ENCODE assay signal across 8 mouse cellular contexts in genomic region chr17:83706594-83707126, GRCm38 (mm10). TPM values are rescaled to one million over a fixed set of nuclear protein-coding genes. Genes with fewer than 3 reads are reported as not detected.
DNase-seq lines count a peak whose midpoint lies in the region; ATAC-seq lines count a peak whose summit lies in the region.

No protein-coding gene starts in this region.

- ATAC-seq in forebrain, embryonic 14.5 days, result peak; percentile 76
- peak; percentile 67 for ATAC-seq in hindbrain, embryonic 14.5 days (ENCODE audit: low FRiP score)
- ATAC-seq in midbrain, embryonic 14.5 days (ENCODE audit: low FRiP score, low TSS enrichment), result peak; percentile 70
- ATAC-seq in stomach, embryonic 14.5 days (ENCODE audit: insufficient number of reproducible peaks, insufficient read depth, low FRiP score, low read depth), result peak; percentile 70

- H3K36me3 ChIP-seq in forebrain, embryonic 14.5 days (ENCODE audit: control insufficient read depth, insufficient read depth, low read length), result peaks cover 4% of the 10 kb centered on the region; the same call in 1 of the 2 replicates
- H3K36me3 ChIP-seq in hindbrain, embryonic 14.5 days (replicated peaks; ENCODE audit: control insufficient read depth, insufficient read depth), result peaks cover 4% of the 10 kb centered on the region; the same call in 1 of the 2 replicates
- H3K36me3 ChIP-seq in midbrain, embryonic 14.5 days (ENCODE audit: control insufficient read depth, insufficient read depth, low read length), result no peaks in the 10 kb centered on the region
- peaks cover 8% of the 10 kb centered on the region; the same call in 1 of the 2 replicates for H3K36me3 ChIP-seq in stomach, embryonic 14.5 days (ENCODE audit: control insufficient read depth, insufficient read depth, low read length)

- peak; percentile 34 to 66 for DNase-seq in heart, adult 18-20 months
- no peak for DNase-seq in heart, adult 11 months
- peak; percentile 64 for DNase-seq in cerebellum, adult 11-12 months
- peak; percentile 31 for DNase-seq in forebrain, embryonic 14.5 days (ENCODE audit: low spot score)
- no peak for DNase-seq in hindbrain, embryonic 14.5 days (ENCODE audit: low spot score)
- DNase-seq in liver, result peak; percentile 78
- DNase-seq in midbrain, embryonic 14.5 days, result peak; percentile 57

- WGBS in forebrain, embryonic 14.5 days, result 1% methylated on average over 18 of the region's 19 CpGs
- 1% methylated on average over 19 of the region's 19 CpGs for WGBS in hindbrain, embryonic 14.5 days
- under 1% methylated on average over 19 of the region's 19 CpGs for WGBS in midbrain, embryonic 14.5 days
- under 1% methylated on average over 19 of the region's 19 CpGs for WGBS in stomach, embryonic 14.5 days

- peaks cover 3% of the 10 kb centered on the region; the same call in 1 of the 2 replicates for H3K4me1 ChIP-seq in forebrain, embryonic 14.5 days (ENCODE audit: control insufficient read depth, insufficient read depth, low read length)
- H3K4me1 ChIP-seq in hindbrain, embryonic 14.5 days (replicated peaks; ENCODE audit: control insufficient read depth, insufficient read depth, low read length), result peaks cover 15% of the 10 kb centered on the region
- no peaks in the 10 kb centered on the region for H3K4me1 ChIP-seq in midbrain, embryonic 14.5 days (ENCODE audit: control insufficient read depth, insufficient read depth, low read length)
- peaks cover 8% of the 10 kb centered on the region; the same call in 1 of the 2 replicates for H3K4me1 ChIP-seq in stomach, embryonic 14.5 days (ENCODE audit: control insufficient read depth, insufficient read depth, low read length)

- peak overlapping the region; percentile 81 for H3K4me3 ChIP-seq in forebrain, embryonic 14.5 days (ENCODE audit: low read depth, low read length)
- peak overlapping the region; percentile 90 for H3K4me3 ChIP-seq in hindbrain, embryonic 14.5 days (replicated peaks; ENCODE audit: low read length)
- peak overlapping the region; percentile 56 for H3K4me3 ChIP-seq in midbrain, embryonic 14.5 days (replicated peaks; ENCODE audit: low read depth, low read length)
- peak overlapping the region; percentile 82 for H3K4me3 ChIP-seq in stomach, embryonic 14.5 days (ENCODE audit: low read depth, low read length)

- H3K27me3 ChIP-seq in forebrain, embryonic 14.5 days (replicated peaks; ENCODE audit: control insufficient read depth, insufficient read depth, low read length), result no peaks in the 10 kb centered on the region
- no peaks in the 10 kb centered on the region for H3K27me3 ChIP-seq in hindbrain, embryonic 14.5 days (ENCODE audit: control insufficient read depth, insufficient read depth, low read length)
- H3K27me3 ChIP-seq in midbrain, embryonic 14.5 days (ENCODE audit: control insufficient read depth, insufficient read depth, low read length), result no peaks in the 10 kb centered on the region
- H3K27me3 ChIP-seq in stomach, embryonic 14.5 days (ENCODE audit: control insufficient read depth, insufficient read depth, low read length), result no peaks in the 10 kb centered on the region

- H3K9me3 ChIP-seq in forebrain, embryonic 14.5 days (replicated peaks; ENCODE audit: control insufficient read depth, low read length), result no peaks in the 10 kb centered on the region
- H3K9me3 ChIP-seq in hindbrain, embryonic 14.5 days (ENCODE audit: control insufficient read depth, low read length), result no peaks in the 10 kb centered on the region
- H3K9me3 ChIP-seq in midbrain, embryonic 14.5 days (ENCODE audit: control insufficient read depth, low read length), result no peaks in the 10 kb centered on the region
- H3K9me3 ChIP-seq in stomach, embryonic 14.5 days (ENCODE audit: control insufficient read depth, low read depth, low read length), result no peaks in the 10 kb centered on the region

- H3K27ac ChIP-seq in forebrain, embryonic 14.5 days (ENCODE audit: low read depth, low read length), result peak overlapping the region; percentile 82
- peak overlapping the region; percentile 90 for H3K27ac ChIP-seq in hindbrain, embryonic 14.5 days
- peak overlapping the region; percentile 84 for H3K27ac ChIP-seq in midbrain, embryonic 14.5 days (replicated peaks; ENCODE audit: low read depth, low read length)
- H3K27ac ChIP-seq in stomach, embryonic 14.5 days (ENCODE audit: low read length), result peak overlapping the region; percentile 98

- peak overlapping the region; percentile 76 for H3K4me2 ChIP-seq in forebrain, embryonic 14.5 days (ENCODE audit: low read length)
- peak overlapping the region; percentile 93 for H3K4me2 ChIP-seq in hindbrain, embryonic 14.5 days (replicated peaks)
- H3K4me2 ChIP-seq in midbrain, embryonic 14.5 days (ENCODE audit: low read length), result peak overlapping the region; percentile 79
- H3K4me2 ChIP-seq in stomach, embryonic 14.5 days (replicated peaks; ENCODE audit: low read depth, low read length), result peak overlapping the region; percentile 85

- peak overlapping the region; percentile 92 for H3K9ac ChIP-seq in forebrain, embryonic 14.5 days (ENCODE audit: low read length)
- H3K9ac ChIP-seq in hindbrain, embryonic 14.5 days, result peak overlapping the region; percentile 87
- H3K9ac ChIP-seq in midbrain, embryonic 14.5 days (replicated peaks; ENCODE audit: low read length), result peak overlapping the region; percentile 89
- H3K9ac ChIP-seq in stomach, embryonic 14.5 days (replicated peaks; ENCODE audit: low read depth, low read length), result peak overlapping the region; percentile 94

RNA-seq across cellular contexts. Expression of gene Mta3, which starts 0.7 kb away (rescaled TPM):
- 10 to 100 TPM; 18.0 to 19.2 TPM for total RNA-seq in heart, adult 18-20 months (2021)
- 26.5 and 28.1 TPM in 2 replicates for polyA plus RNA-seq in forebrain, embryonic 14.5 days (2014; fragmentation: Nextera tagmentation; extraction: Ambion mirVana)
- polyA plus RNA-seq in hindbrain, embryonic 14.5 days (2014; fragmentation: Nextera tagmentation; extraction: Ambion mirVana), result 34.3 and 34.8 TPM in 2 replicates
- 30.0 and 31.1 TPM in 2 replicates for polyA plus RNA-seq in midbrain, embryonic 14.5 days (2014; fragmentation: Nextera tagmentation; extraction: Ambion mirVana)
- 36.1 and 38.1 TPM in 2 replicates for polyA plus RNA-seq in stomach, embryonic 14.5 days (2014; fragmentation: Nextera tagmentation; extraction: Ambion mirVana)

Comparison
In these comparisons a context has a peak if more than half of its experiments do, and no peak if none do; other contexts are left out.
1. DNase-seq: peak in heart, adult 18-20 months (2 of 2), cerebellum, adult 11-12 months (single experiment), forebrain, embryonic 14.5 days (single experiment), liver (single experiment) and midbrain, embryonic 14.5 days (single experiment); none in heart, adult 11 months (single experiment) and hindbrain, embryonic 14.5 days (single experiment).
2. Peak in every context shown above with its lines, with median percentiles within 50 percentile points of each other: ATAC-seq, H3K27ac ChIP-seq, H3K4me2 ChIP-seq, H3K4me3 ChIP-seq and H3K9ac ChIP-seq.